Mouse (Mus musculus): ENCODE measurements around the gene Pak4. TPM values are rescaled to one million over a fixed set of nuclear protein-coding genes. Genes with fewer than 3 reads are reported as not detected.

The Pak4 gene
- polyA plus RNA-seq, 1 experiment from 2014 or later, result 15.6 TPM

DNA sequence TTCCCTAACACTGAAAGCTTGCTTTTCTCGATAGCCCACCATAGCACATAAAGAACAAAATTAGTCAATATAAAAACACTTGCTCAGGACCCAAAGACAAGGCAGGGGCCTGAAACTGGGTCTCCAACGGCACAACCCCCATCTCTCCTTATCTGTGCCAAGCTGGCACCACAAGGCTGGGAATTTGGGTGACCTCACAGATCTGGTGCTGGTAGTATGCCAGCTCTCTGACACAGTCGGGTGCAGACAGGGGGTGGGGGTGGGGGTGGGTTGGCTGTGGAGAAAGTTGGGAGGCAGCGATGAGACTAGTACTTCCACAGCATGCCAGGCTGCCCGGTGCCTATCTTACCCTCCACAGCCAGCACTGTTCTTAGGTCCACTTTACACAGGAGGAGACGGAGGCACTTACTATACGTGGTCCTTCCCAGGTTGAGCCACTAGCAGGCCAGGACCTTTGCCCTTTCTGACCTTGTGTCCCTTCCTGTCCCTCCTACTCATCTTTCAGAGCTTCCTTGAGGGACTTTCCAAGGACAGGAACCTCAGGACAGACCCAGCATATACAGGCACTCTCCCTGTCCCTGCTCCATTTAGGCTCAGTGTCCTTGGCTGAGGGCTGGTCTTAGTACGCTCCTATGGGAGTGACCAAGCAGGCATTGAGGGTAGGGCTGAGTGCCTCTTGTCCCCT is 2.1 kb downstream of the Pak4 start:
- Histone ChIP-seq H3K9ac (replicated peaks; ENCODE audit: low read length) (no peak overlapping the region), H3K4me2 (ENCODE audit: low read length) (peak overlapping the region; percentile 90)
- ATAC-seq (ENCODE audit: low FRiP score, low TSS enrichment), result no peak

DNA sequence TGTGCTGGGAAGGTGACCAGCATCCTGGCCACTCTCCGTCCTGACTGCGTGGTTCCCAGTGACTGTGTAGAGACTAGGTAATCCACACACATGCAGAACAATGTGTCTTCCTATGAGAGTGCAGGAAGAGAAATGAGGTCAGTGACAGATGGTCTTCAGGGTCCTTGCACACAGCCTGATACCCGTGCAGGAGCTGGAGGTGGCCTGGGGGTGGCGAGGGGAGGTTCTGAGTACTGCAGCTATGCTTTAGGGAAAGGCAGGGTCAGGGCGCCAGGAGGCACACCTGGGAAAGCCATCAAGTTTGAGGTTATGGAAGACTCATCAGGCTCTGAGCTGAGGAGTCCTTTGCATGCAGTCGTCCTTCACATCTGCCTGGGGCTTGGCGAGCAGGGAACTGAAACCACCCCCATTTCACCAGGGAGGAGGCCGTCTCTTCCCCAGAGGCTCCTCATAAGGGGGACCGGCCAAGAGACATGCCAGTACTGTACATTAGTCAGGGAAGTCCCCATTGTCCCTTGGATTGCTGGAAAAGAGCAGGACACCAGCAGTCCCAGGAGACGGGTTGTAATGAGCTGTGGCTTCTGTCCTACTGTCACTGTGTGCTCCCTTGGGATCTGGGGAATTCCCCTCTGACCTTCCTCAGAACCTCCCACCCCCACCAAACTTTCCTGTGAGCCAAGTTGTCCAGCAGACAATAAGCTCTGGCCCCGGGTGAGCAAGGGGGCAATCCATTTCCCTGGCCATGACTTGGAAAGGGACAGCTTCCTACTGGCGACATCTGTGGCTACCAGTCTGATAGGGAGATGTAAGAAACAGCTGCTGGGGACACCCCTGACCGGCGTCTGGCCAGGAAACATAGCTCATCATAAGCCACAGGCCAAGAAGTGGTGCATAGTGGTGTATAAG is 4.5 kb downstream of the Pak4 start:
- Histone ChIP-seq H3K27ac (replicated peaks; ENCODE audit: low read depth, low read length) (no peak overlapping the region), H3K27me3 (ENCODE audit: control insufficient read depth, insufficient read depth, low read length) (no peaks in the 10 kb centered on the region), H3K4me1 (ENCODE audit: control insufficient read depth, insufficient read depth, low read length) (peaks cover 17% of the 10 kb centered on the region), H3K9ac (replicated peaks; ENCODE audit: low read length) (no peak overlapping the region), H3K36me3 (ENCODE audit: control insufficient read depth, insufficient read depth, low read length) (no peaks in the 10 kb centered on the region), H3K9me3 (ENCODE audit: control insufficient read depth, low read length) (no peaks in the 10 kb centered on the region), H3K4me3 (replicated peaks; ENCODE audit: low read depth, low read length) (no peak overlapping the region), H3K4me2 (ENCODE audit: low read length) (no peak overlapping the region)
- 68% methylated on average over 14 of the region's 14 CpGs for WGBS
- no peak for ATAC-seq (ENCODE audit: low FRiP score, low TSS enrichment)
- no peak for DNase-seq

More for the DNA sequence above, 2.1 kb downstream of the Pak4 start:
- no peak overlapping the region for H3K4me3 ChIP-seq (replicated peaks; ENCODE audit: low read depth, low read length)
- no peak overlapping the region for H3K27ac ChIP-seq (replicated peaks; ENCODE audit: low read depth, low read length)
- no peaks in the 10 kb centered on the region for H3K27me3 ChIP-seq (ENCODE audit: control insufficient read depth, insufficient read depth, low read length)
- no peak for DNase-seq
- H3K9me3 ChIP-seq (ENCODE audit: control insufficient read depth, low read length), result no peaks in the 10 kb centered on the region
- no peaks in the 10 kb centered on the region for H3K36me3 ChIP-seq (ENCODE audit: control insufficient read depth, insufficient read depth, low read length)
- 77% methylated on average over 8 of the region's 8 CpGs for WGBS
- peaks cover 17% of the 10 kb centered on the region for H3K4me1 ChIP-seq (ENCODE audit: control insufficient read depth, insufficient read depth, low read length)

DNA sequence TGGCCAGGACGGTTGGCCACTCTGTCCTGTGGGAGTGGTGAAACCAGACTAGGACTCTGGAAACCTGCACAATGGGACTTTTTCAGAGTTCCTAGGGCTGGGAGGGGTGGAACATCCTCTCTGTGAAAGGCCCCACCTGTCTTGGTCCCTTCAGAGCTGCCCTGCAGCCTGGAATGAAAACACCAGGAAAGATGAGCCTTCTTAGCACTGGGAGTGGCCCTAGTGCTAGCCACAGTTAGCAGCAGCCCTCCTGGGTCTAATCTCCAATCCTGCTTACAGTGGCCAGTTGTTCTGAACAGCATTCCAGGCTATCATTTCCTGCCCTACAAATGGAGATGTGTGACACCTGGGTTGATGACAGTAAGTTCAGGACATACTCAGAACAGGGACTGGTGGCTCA is 6.1 kb downstream of the Pak4 start:
- no peaks in the 10 kb centered on the region for H3K9me3 ChIP-seq (ENCODE audit: control insufficient read depth, low read length)
- no peak for ATAC-seq (ENCODE audit: low FRiP score, low TSS enrichment)
- H3K4me1 ChIP-seq (ENCODE audit: control insufficient read depth, insufficient read depth, low read length), result peaks cover 12% of the 10 kb centered on the region
- H3K4me3 ChIP-seq (replicated peaks; ENCODE audit: low read depth, low read length), result no peak overlapping the region
- 76% methylated on average over 1 of the region's 1 CpGs for WGBS
- H3K36me3 ChIP-seq (ENCODE audit: control insufficient read depth, insufficient read depth, low read length), result no peaks in the 10 kb centered on the region
- no peak overlapping the region for H3K9ac ChIP-seq (replicated peaks; ENCODE audit: low read length)
- no peaks in the 10 kb centered on the region for H3K27me3 ChIP-seq (ENCODE audit: control insufficient read depth, insufficient read depth, low read length)
- DNase-seq, result no peak
- no peak overlapping the region for H3K27ac ChIP-seq (replicated peaks; ENCODE audit: low read depth, low read length)
- H3K4me2 ChIP-seq (ENCODE audit: low read length), result no peak overlapping the region

DNA sequence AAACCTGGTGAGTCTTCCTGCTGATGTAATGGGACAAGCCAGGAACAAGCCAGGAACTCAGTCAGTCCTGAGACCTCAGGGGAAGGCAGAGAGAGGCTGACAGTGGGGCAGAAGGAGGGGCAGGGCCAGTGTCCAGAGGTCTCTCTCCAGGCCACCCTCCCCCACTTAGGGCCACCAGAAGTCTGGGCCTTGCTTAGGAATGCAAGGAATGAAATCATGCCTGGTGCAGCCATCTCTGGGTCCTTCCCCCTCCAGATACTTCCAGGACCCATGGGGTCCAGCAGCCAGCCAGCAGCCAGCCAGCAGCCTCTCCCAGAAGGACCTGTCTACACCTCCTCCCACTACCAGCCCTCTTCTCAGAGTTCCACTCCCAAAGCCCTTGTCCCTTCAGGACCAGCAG is 10.3 kb downstream of the Pak4 start:
- no peaks in the 10 kb centered on the region for H3K9me3 ChIP-seq (ENCODE audit: control insufficient read depth, low read length)
- H3K27ac ChIP-seq (replicated peaks; ENCODE audit: low read depth, low read length), result 0 out of 2 replicates have a peak overlapping the region, but pooled peaks have one; percentile 5
- H3K4me1 ChIP-seq (ENCODE audit: control insufficient read depth, insufficient read depth, low read length), result no peaks in the 10 kb centered on the region
- H3K36me3 ChIP-seq (ENCODE audit: control insufficient read depth, insufficient read depth, low read length), result no peaks in the 10 kb centered on the region
- no peak for ATAC-seq (ENCODE audit: low FRiP score, low TSS enrichment)
- no peak overlapping the region for H3K4me3 ChIP-seq (replicated peaks; ENCODE audit: low read depth, low read length)
- no peak overlapping the region for H3K9ac ChIP-seq (replicated peaks; ENCODE audit: low read length)
- no peak overlapping the region for H3K4me2 ChIP-seq (ENCODE audit: low read length)
- DNase-seq, result no peak
- H3K27me3 ChIP-seq (ENCODE audit: control insufficient read depth, insufficient read depth, low read length), result no peaks in the 10 kb centered on the region

DNA sequence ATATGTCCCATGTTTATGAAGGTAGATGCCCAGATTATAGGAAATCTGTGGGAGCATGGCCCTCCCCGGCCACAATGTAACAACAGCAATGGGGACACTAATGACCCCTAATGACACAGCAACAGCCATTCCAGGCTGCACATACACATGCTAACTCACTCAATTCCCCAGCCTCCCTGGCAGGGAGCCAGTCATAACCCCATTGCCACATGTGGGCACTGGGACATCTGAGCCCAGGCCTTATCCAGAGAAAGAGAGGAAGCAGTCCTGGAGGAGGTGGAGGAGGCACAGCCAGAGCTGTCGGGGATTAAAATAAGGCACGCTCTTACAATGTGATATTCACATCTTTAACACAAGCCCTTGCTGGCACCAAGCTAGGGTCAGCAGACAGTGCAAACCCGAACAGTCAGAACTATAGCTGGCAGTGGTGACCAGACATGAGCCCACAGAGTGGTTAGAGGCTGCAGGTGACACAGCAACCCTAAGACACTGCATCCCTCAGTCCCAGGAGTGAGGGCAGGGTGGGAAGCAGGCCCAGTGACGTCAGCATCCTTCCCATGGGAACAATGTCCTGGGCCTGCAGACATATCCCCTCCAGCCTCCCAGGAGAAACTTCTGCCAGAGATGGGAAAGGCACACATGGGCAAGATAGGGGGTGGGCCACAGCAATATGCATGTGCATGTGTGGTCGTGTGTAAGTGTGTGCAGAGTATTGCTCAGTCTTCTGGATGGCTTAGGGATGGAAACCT is 11.1 kb downstream of the Pak4 start:
- ATAC-seq (ENCODE audit: low FRiP score, low TSS enrichment) (no peak), DNase-seq (peak; percentile 35)
- Histone ChIP-seq H3K27ac (replicated peaks; ENCODE audit: low read depth, low read length) (0 out of 2 replicates have a peak overlapping the region, but pooled peaks have one; percentile 5), H3K4me3 (replicated peaks; ENCODE audit: low read depth, low read length) (no peak overlapping the region), H3K36me3 (ENCODE audit: control insufficient read depth, insufficient read depth, low read length) (no peaks in the 10 kb centered on the region), H3K9ac (replicated peaks; ENCODE audit: low read length) (no peak overlapping the region), H3K27me3 (ENCODE audit: control insufficient read depth, insufficient read depth, low read length) (no peaks in the 10 kb centered on the region), H3K4me2 (ENCODE audit: low read length) (no peak overlapping the region), H3K4me1 (ENCODE audit: control insufficient read depth, insufficient read depth, low read length) (no peaks in the 10 kb centered on the region), H3K9me3 (ENCODE audit: control insufficient read depth, low read length) (no peaks in the 10 kb centered on the region)
- WGBS, result 58% methylated on average over 6 of the region's 6 CpGs

DNA sequence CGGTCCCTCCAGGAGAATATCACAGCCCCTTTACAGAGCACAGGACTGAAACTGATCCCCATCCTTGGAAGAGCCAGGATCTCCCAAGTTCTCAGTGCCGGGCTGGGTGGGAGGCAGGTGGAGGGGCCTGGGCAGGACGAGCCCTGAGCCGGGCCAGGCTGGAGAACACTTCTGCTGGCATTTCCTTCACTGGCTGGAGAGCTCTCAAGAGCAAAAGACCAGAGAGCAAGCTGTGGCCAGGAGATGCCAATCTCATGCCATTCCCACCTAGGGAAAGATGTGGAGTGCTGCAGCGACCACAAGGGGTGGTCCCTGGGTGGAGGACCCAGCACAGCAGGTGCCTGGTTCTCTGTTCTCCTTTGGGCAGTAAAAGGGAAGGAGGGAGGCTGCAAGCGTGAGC is 13.0 kb downstream of the Pak4 start:
- Histone ChIP-seq H3K9ac (replicated peaks; ENCODE audit: low read length) (no peak overlapping the region), H3K4me2 (ENCODE audit: low read length) (no peak overlapping the region), H3K27ac (replicated peaks; ENCODE audit: low read depth, low read length) (no peak overlapping the region), H3K4me3 (replicated peaks; ENCODE audit: low read depth, low read length) (no peak overlapping the region), H3K27me3 (ENCODE audit: control insufficient read depth, insufficient read depth, low read length) (no peaks in the 10 kb centered on the region), H3K4me1 (ENCODE audit: control insufficient read depth, insufficient read depth, low read length) (no peaks in the 10 kb centered on the region), H3K36me3 (ENCODE audit: control insufficient read depth, insufficient read depth, low read length) (no peaks in the 10 kb centered on the region), H3K9me3 (ENCODE audit: control insufficient read depth, low read length) (no peaks in the 10 kb centered on the region)
- no peak for DNase-seq
- no peak for ATAC-seq (ENCODE audit: low FRiP score, low TSS enrichment)
- 89% methylated on average over 6 of the region's 6 CpGs for WGBS

DNA sequence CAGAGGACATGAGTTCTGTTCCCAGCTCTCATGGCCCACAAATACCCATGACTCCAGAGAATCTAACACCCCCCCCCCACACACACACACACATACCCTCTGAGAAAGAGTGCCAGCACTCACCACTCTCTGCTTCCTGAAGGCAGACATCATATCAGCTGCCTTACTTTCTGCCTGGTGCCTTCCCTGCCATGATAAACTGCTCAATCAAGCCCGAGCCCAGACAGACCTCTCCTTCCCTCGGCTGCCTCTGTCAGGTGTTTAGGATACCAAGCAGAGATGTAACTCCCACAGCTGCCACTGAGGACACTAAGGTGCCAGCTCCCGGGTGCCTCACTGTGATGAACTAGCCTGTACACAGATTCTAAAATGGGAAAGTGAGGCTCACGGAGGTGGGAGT is 13.5 kb downstream of the Pak4 start:
- no peaks in the 10 kb centered on the region for H3K36me3 ChIP-seq (ENCODE audit: control insufficient read depth, insufficient read depth, low read length)
- no peak overlapping the region for H3K9ac ChIP-seq (replicated peaks; ENCODE audit: low read length)
- H3K27ac ChIP-seq (replicated peaks; ENCODE audit: low read depth, low read length), result no peak overlapping the region
- no peaks in the 10 kb centered on the region for H3K4me1 ChIP-seq (ENCODE audit: control insufficient read depth, insufficient read depth, low read length)
- H3K4me3 ChIP-seq (replicated peaks; ENCODE audit: low read depth, low read length), result no peak overlapping the region
- 82% methylated on average over 4 of the region's 4 CpGs for WGBS
- no peak for DNase-seq
- H3K4me2 ChIP-seq (ENCODE audit: low read length), result no peak overlapping the region
- no peaks in the 10 kb centered on the region for H3K27me3 ChIP-seq (ENCODE audit: control insufficient read depth, insufficient read depth, low read length)
- ATAC-seq (ENCODE audit: low FRiP score, low TSS enrichment), result no peak
- no peaks in the 10 kb centered on the region for H3K9me3 ChIP-seq (ENCODE audit: control insufficient read depth, low read length)

DNA sequence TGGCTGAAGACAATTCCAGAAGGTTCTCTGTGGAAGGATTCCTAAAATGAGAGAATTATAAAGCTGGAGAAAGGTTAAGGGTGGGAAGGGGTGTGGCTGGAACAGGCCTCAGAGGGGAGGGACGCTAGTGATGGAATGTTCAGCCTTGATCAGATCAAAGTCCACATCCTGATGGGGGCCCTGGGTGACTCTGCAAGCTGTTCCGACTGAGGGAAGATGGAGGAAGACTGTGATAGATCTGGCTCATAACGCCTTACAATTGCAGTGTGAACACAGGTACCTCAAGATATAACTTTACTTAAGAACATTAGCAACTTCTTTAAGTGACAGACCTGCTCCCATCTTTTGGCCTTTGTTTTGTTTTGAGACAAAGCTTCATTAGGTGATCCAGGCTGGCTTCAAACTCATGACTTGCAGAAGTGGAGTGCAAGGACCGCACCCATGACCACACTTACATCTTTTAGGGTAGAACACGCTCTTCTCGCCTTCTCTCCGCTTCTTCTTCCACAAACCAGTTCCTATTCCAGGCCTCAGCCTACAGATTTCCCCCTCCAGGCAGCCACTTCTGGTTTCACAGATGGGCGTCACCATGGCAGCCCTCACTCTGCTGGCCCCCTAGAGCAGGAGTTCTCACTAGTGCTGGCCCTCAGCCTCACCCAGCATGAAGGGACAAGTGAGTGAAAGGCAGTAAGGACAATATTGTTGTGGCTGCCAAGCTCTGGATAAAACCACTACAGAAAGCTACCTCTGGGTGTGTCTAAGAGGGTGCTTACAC is 14.2 kb downstream of the Pak4 start:
- ATAC-seq (ENCODE audit: low FRiP score, low TSS enrichment), result no peak
- 79% methylated on average over 8 of the region's 8 CpGs for WGBS
- Histone ChIP-seq H3K27ac (replicated peaks; ENCODE audit: low read depth, low read length) (no peak overlapping the region), H3K4me1 (ENCODE audit: control insufficient read depth, insufficient read depth, low read length) (no peaks in the 10 kb centered on the region), H3K27me3 (ENCODE audit: control insufficient read depth, insufficient read depth, low read length) (no peaks in the 10 kb centered on the region), H3K36me3 (ENCODE audit: control insufficient read depth, insufficient read depth, low read length) (no peaks in the 10 kb centered on the region), H3K9me3 (ENCODE audit: control insufficient read depth, low read length) (no peaks in the 10 kb centered on the region), H3K4me2 (ENCODE audit: low read length) (no peak overlapping the region), H3K9ac (replicated peaks; ENCODE audit: low read length) (no peak overlapping the region), H3K4me3 (replicated peaks; ENCODE audit: low read depth, low read length) (no peak overlapping the region)
- DNase-seq, result no peak

Data from midbrain, embryonic 14.5 days (tissue).